8 mouse cellular contexts compared by ENCODE assay signal in genomic region chr11:79965896-79966295, GRCm38 (mm10). TPM values are rescaled to one million over a fixed set of nuclear protein-coding genes. Genes with fewer than 3 reads are reported as not detected.
DNase-seq lines count a peak whose midpoint lies in the region; TF ChIP-seq lines count a peak whose summit lies in the region.

No protein-coding gene starts in this region.

- no peak for TF ChIP-seq CTCF in gastrocnemius, adult 2 months (IDR thresholded peaks at IDR 0.05)
- TF ChIP-seq CTCF in layer of hippocampus, adult 2 months (conservative IDR thresholded peaks at IDR 0.05), result no peak

- H3K4me3 ChIP-seq in gastrocnemius, adult 2 months, result no peak overlapping the region
- no peak overlapping the region for H3K4me3 ChIP-seq in layer of hippocampus, adult 2 months

- no peak overlapping the region for H3K27ac ChIP-seq in gastrocnemius, adult 2 months
- no peak overlapping the region for H3K27ac ChIP-seq in layer of hippocampus, adult 2 months

- intact Hi-C loops in gastrocnemius, adult 2 months (cut with DNase I), result loop anchor here (10.0 kb wide), 1 partner anchor 341 kb away; no protein-coding TSS in a partner anchor

- DNase-seq in gastrocnemius, adult 2 months, result peak; percentile 27
- DNase-seq in gastrocnemius, postnatal 25 days, result no peak
- DNase-seq in urinary bladder, postnatal 14 days (ENCODE audit: low spot score), result peak; percentile 48
- no peak for DNase-seq in urinary bladder, adult 2 months (ENCODE audit: low spot score)
- peak; percentile 32 to 34 for DNase-seq in layer of hippocampus, adult 2 months (ENCODE audit: low spot score in 2 of 2)
- peak; percentile 38 for DNase-seq in testis, postnatal 14 days (ENCODE audit: low spot score)
- DNase-seq in urinary bladder, postnatal 4 days (ENCODE audit: low spot score in 2 of 2), result no peak
- no peak for DNase-seq in frontal cortex, postnatal 14 days (ENCODE audit: low spot score in 2 of 2)

RNA-seq across cellular contexts. Expression of gene Utp6, which starts 3.7 kb away (rescaled TPM):
- 10 to 100 TPM; 30.2 to 31.2 TPM for total RNA-seq in gastrocnemius, adult 2 months (2021)
- 10 to 100 TPM; 24.6 to 26.0 TPM for total RNA-seq in gastrocnemius, postnatal 25 days (2021)
- 21.3 and 28.1 TPM in 2 replicates for polyA plus RNA-seq in urinary bladder, adult 2 months (2012; rRNA removed)
- 10 to 100 TPM; 30.4 to 36.6 TPM for total RNA-seq in layer of hippocampus, adult 2 months (2021)

RNA-seq across cellular contexts. Expression of gene Suz12, which starts 27.0 kb away (rescaled TPM):
- total RNA-seq in gastrocnemius, adult 2 months (2021), result 10 to 100 TPM; 18.6 to 24.2 TPM
- 10 to 100 TPM; 16.9 to 17.6 TPM for total RNA-seq in gastrocnemius, postnatal 25 days (2021)
- 18.9 and 19.6 TPM in 2 replicates for polyA plus RNA-seq in urinary bladder, adult 2 months (2012; rRNA removed)
- 10 to 100 TPM; 43.1 to 45.4 TPM for total RNA-seq in layer of hippocampus, adult 2 months (2021)

Comparison
In these comparisons a context has a peak if more than half of its experiments do, and no peak if none do; other contexts are left out.
1. DNase-seq: peak in gastrocnemius, adult 2 months (single experiment), urinary bladder, postnatal 14 days (single experiment), layer of hippocampus, adult 2 months (2 of 2) and testis, postnatal 14 days (single experiment); none in gastrocnemius, postnatal 25 days (single experiment), urinary bladder, adult 2 months (single experiment), urinary bladder, postnatal 4 days (0 of 2) and frontal cortex, postnatal 14 days (0 of 2).